Mouse (Mus musculus) kidney, postnatal 0 days (tissue): ENCODE measurements around the gene Gk2. TPM values are rescaled to one million over a fixed set of nuclear protein-coding genes. Genes with fewer than 3 reads are reported as not detected.

Experiments
- ATAC-seq: fragments of 200-750 bp; cut with Nextera tagmentation; replicated peaks from 2 replicates; pipeline ENCODE4 v1.8.0; 2017; ENCODE audit warnings: low read depth, moderate number of reproducible peaks, moderate TSS enrichment, moderate library complexity; ENCODE audit not compliant: low FRiP score
- DNase-seq: peaks from one replicate; pipeline ENCODE4 v3.0.0-alpha.2; 2016; ENCODE audit warnings: low spot score
- H3K27ac ChIP-seq: fragments of 300-500 bp; sonication (generic); 2 replicates; pipeline ENCODE4 v1.5.1; 2014; ENCODE audit warnings: mild to moderate bottlenecking
- H3K27me3 ChIP-seq: fragments of 300-500 bp; sonication (generic); 2 replicates; pipeline ENCODE4 v1.6.1; 2014; ENCODE audit warnings: low read length, mixed read lengths; ENCODE audit not compliant: insufficient read depth
- H3K36me3 ChIP-seq: fragments of 300-500 bp; sonication (generic); 2 replicates; pipeline ENCODE4 v1.6.1; 2014; ENCODE audit warnings: low read length, mixed read lengths; ENCODE audit not compliant: insufficient read depth
- H3K4me1 ChIP-seq: fragments of 300-500 bp; sonication (generic); replicated peaks from 2 replicates; pipeline ENCODE4 v1.6.1; 2014; ENCODE audit warnings: antibody characterized with exemption, low read length, mixed read lengths; ENCODE audit not compliant: insufficient read depth
- H3K4me2 ChIP-seq: fragments of 300-500 bp; sonication (generic); 2 replicates; pipeline ENCODE4 v1.6.1; 2014; ENCODE audit warnings: mild to moderate bottlenecking, low read length, moderate library complexity, mixed read lengths
- H3K4me3 ChIP-seq: fragments of 300-500 bp; sonication (generic); replicated peaks from 2 replicates; pipeline ENCODE4 v1.5.1; 2014; ENCODE audit warnings: low read depth, low read length
- H3K9ac ChIP-seq: fragments of 300-500 bp; sonication (generic); 2 replicates; pipeline ENCODE4 v1.6.1; 2014; ENCODE audit warnings: low read depth, low read length
- H3K9me3 ChIP-seq: fragments of 300-500 bp; sonication (generic); replicated peaks from 2 replicates; pipeline ENCODE4 v1.6.1; 2016; ENCODE audit warnings: low read length, inconsistent platforms, mixed read lengths
- CTCF ChIP-seq: IDR thresholded peaks from 2 replicates; pipeline ENCODE4 v1.5.1; 2016; ENCODE audit warnings: antibody characterized with exemption, low read depth, mild to moderate bottlenecking, moderate library complexity
- WGBS: fragments of 180-500 bp; shearing (Covaris S2); extraction: QIAGEN DNeasy Blood & Tissue Kit; methylation state at CpG from one replicate; pipeline ENCODE4 v1.1.7; 2014; 5-methylcytosine and 5-hydroxymethylcytosine counted together
- polyA plus RNA-seq: library from polyadenylated mRNA; unstranded; fragments of >200 nt; fragmentation: Nextera tagmentation; extraction: Ambion mirVana; gene quantifications from 2 replicates; pipeline ENCODE4 v1.2.1, GENCODE M21; 2015

Gene Gk2
- polyA plus RNA-seq, 1 experiment from 2014 or later, result not detected

GRCm38 (mm10) chr5:97421669-97422068 lies 35.2 kb downstream of the Gk2 start:
- DNase-seq (no peak), ATAC-seq (no peak)
- no peaks in the 10 kb centered on the region for H3K36me3 ChIP-seq
- WGBS, result 96% methylated on average over 2 of the region's 2 CpGs
- no peaks in the 10 kb centered on the region for H3K9me3 ChIP-seq
- H3K4me2 ChIP-seq, result no peak overlapping the region
- no peak overlapping the region for H3K27ac ChIP-seq
- no peak overlapping the region for H3K4me3 ChIP-seq
- no peaks in the 10 kb centered on the region for H3K27me3 ChIP-seq
- no peak overlapping the region for H3K9ac ChIP-seq
- no peaks in the 10 kb centered on the region for H3K4me1 ChIP-seq
- no peak for TF ChIP-seq CTCF

- Histone ChIP-seq H3K27ac (no peak overlapping the region), H3K4me2 (no peak overlapping the region), H3K9me3 (no peaks in the 10 kb centered on the region), H3K36me3 (no peaks in the 10 kb centered on the region), H3K9ac (no peak overlapping the region), H3K4me3 (no peak overlapping the region), H3K4me1 (no peaks in the 10 kb centered on the region), H3K27me3 (no peaks in the 10 kb centered on the region)
- WGBS, result 68% methylated on average over 2 of the region's 2 CpGs
- no peak for ATAC-seq
- TF ChIP-seq CTCF, result peak; percentile 20; the same call in 1 of the 2 replicates
- no peak for DNase-seq
Measured at GRCm38 (mm10) chr5:97417185-97417584, 39.6 kb downstream of the Gk2 start.

DNA sequence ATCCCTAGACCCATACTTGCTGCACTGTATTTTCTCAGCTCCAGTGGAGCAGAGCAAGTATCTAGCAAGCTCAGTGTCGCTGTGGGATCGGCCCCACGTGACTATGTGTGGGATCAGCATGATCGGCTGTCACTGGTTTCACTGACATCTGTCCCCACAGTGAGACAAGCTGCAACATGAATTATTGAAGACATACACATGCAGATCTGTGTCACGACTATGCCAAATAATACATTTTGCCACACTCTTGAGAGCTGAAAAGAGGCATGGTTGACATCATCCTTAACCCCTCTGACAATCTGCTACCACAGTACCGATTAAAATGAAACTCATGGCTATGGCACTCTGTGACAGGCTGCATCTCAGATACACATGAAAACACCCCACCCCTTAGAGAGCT lies 41.0 kb downstream of the Gk2 start:
- Histone ChIP-seq H3K9ac (no peak overlapping the region), H3K4me1 (no peaks in the 10 kb centered on the region), H3K9me3 (no peaks in the 10 kb centered on the region), H3K27me3 (no peaks in the 10 kb centered on the region), H3K36me3 (no peaks in the 10 kb centered on the region), H3K27ac (no peak overlapping the region), H3K4me2 (no peak overlapping the region), H3K4me3 (no peak overlapping the region)
- DNase-seq (no peak), ATAC-seq (no peak)
- TF ChIP-seq CTCF, result no peak
- WGBS, result 55% methylated on average over 6 of the region's 6 CpGs

DNA sequence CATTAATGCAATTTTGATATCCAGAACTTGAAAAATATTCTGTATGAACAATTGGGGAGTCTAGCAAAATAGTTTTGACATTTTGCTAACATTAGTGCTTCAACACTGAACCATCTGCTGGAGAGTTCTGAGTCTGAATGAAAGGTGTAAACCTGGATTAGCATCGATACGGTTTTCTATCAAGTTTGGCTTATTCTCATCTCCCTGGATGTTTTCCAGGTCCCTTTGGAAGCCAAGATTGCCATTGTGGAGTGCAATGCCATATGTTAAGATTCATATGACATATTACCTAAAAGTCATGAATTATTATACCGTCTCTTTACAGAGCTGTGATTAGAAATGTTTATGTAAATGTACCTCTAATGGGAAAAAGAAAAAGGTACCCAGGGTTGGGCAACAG lies 43.1 kb downstream of the Gk2 start:
- Histone ChIP-seq H3K4me1 (no peaks in the 10 kb centered on the region), H3K4me3 (no peak overlapping the region), H3K27me3 (no peaks in the 10 kb centered on the region), H3K9me3 (no peaks in the 10 kb centered on the region), H3K4me2 (no peak overlapping the region), H3K9ac (no peak overlapping the region), H3K36me3 (no peaks in the 10 kb centered on the region), H3K27ac (no peak overlapping the region)
- ATAC-seq (no peak), DNase-seq (no peak)
- no peak for TF ChIP-seq CTCF
- 93% methylated on average over 3 of the region's 3 CpGs for WGBS

- no peak overlapping the region for H3K4me2 ChIP-seq
- no peak for ATAC-seq
- no peaks in the 10 kb centered on the region for H3K9me3 ChIP-seq
- H3K27ac ChIP-seq, result no peak overlapping the region
- no peak overlapping the region for H3K4me3 ChIP-seq
- H3K27me3 ChIP-seq, result no peaks in the 10 kb centered on the region
- H3K36me3 ChIP-seq, result no peaks in the 10 kb centered on the region
- TF ChIP-seq CTCF, result no peak
- no peak overlapping the region for H3K9ac ChIP-seq
- WGBS, result 89% methylated on average over 6 of the region's 6 CpGs
- no peaks in the 10 kb centered on the region for H3K4me1 ChIP-seq
- DNase-seq, result no peak
Measured at GRCm38 (mm10) chr5:97410190-97410589, 46.6 kb downstream of the Gk2 start.

DNA sequence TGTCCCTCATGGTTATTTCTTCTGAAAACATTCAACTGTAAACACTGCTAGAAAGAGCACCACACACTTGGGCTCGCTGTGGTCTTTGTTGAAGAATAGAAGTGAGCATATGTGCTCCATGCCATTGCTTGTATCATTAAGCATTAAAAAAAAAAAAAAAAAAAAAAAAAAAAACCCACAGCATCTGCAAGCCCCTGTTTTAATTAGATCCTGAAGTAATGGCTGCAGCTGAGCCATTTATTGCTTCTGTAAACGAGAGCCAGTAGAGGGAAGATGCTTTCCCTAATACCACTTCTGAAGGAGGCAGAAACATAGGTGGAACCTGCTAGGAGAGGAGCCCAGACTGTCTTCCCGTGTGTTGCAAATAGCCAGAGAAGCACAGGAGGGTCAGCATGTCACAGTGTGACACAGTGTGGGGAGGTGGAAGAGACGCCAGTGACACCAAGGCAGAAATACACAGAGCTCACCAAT lies 47.6 kb downstream of the Gk2 start:
- no peak for TF ChIP-seq CTCF
- no peak overlapping the region for H3K9ac ChIP-seq
- H3K27ac ChIP-seq, result no peak overlapping the region
- no peaks in the 10 kb centered on the region for H3K9me3 ChIP-seq
- ATAC-seq (no peak), DNase-seq (no peak)
- no peaks in the 10 kb centered on the region for H3K36me3 ChIP-seq
- H3K4me3 ChIP-seq, result no peak overlapping the region
- H3K4me1 ChIP-seq, result no peaks in the 10 kb centered on the region
- WGBS, result 63% methylated on average over 4 of the region's 4 CpGs
- H3K27me3 ChIP-seq, result no peaks in the 10 kb centered on the region
- H3K4me2 ChIP-seq, result no peak overlapping the region

Other genes starting within 250 kb of the Gk2 start
- not detected in 2 replicates for gene Naa11, start 64.6 kb downstream of the Gk2 start, polyA plus RNA-seq